Mouse (Mus musculus) gastrocnemius, adult 2 months (tissue): ENCODE measurements around the gene Gm20388. TPM values are rescaled to one million over a fixed set of nuclear protein-coding genes. Genes with fewer than 3 reads are reported as not detected.

Experiments used
- DNase-seq: peaks from one replicate; pipeline ENCODE4 v3.0.0; 2022
- H3K27ac ChIP-seq: fragments of 200-600 bp; 2 replicates; pipeline ENCODE4 v1.8.1; 2022; ENCODE audit warnings: mild to moderate bottlenecking
- H3K4me3 ChIP-seq: fragments of 200-600 bp; 2 replicates; pipeline ENCODE4 v1.8.1; 2022; ENCODE audit warnings: mild to moderate bottlenecking, moderate library complexity
- CTCF ChIP-seq: fragments of 200-600 bp; IDR thresholded peaks from 2 replicates; pipeline ENCODE4 v1.8.1; 2022; ENCODE audit warnings: antibody characterized with exemption, mild to moderate bottlenecking, moderate library complexity
- intact Hi-C: fragments of 180-260 bp; cut with DNase I; formaldehyde crosslinking; loops from one replicate; pipeline ENCODE4 v1.15.1; 2025
- total RNA-seq, 2 experiments: library from RNA; stranded (reverse); gene quantifications; 2 replicates each; pipeline ENCODE4 v1.2.3; 2021

Gene Gm20388
- total RNA-seq, 2 experiments from 2014 or later: 6.1 to 15.0 TPM

DNA sequence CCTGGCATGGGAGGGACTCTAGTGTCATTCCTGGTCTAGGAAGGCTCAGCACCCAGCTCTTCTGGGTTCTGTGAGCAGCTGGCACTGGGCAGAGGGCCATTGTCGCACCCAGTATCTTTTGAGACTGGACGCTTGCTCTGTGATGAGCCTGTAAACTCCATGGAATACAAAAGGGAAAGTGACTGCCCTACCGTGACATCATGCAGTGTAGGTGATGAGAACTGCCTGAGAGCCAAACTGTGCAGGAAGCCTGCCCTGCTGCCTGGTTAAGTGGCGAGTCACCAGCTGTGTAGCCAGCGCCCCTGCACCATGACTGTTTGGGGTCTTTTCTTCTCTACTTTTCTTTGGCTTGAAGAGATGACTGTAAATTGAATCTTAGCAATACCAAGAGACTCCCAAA lies 2191.2 kb downstream of the Gm20388 start:
- no peak for TF ChIP-seq CTCF
- intact Hi-C loops: no loop called here
- H3K27ac ChIP-seq: peak overlapping the region; percentile 63
- no peak for DNase-seq
- no peak overlapping the region for H3K4me3 ChIP-seq

DNA sequence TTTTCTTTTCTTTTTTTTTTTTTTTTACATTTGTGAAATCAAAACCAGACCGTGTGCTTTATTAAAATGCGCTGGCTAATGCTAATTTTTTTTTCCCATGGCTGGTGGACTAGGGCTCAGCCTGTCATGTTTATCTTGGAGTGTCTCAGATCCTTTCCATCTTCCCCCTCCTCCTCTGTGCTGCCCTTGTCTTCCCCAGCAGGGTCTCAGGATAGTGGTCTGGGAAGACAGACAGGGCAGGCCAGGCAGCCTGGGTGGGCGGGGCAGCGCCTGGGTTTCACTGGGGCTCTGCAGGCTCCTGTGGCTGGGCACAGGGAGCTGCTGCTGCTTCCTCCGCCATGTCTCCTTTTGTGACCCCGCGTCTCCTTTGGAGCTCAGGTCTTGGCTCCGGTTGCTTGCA lies 2191.6 kb downstream of the Gm20388 start:
- intact Hi-C loops: no loop called here
- Histone ChIP-seq H3K4me3 (no peak overlapping the region), H3K27ac (peak overlapping the region; percentile 63; the same call in 1 of the 2 replicates)
- DNase-seq: no peak
- no peak for TF ChIP-seq CTCF

DNA sequence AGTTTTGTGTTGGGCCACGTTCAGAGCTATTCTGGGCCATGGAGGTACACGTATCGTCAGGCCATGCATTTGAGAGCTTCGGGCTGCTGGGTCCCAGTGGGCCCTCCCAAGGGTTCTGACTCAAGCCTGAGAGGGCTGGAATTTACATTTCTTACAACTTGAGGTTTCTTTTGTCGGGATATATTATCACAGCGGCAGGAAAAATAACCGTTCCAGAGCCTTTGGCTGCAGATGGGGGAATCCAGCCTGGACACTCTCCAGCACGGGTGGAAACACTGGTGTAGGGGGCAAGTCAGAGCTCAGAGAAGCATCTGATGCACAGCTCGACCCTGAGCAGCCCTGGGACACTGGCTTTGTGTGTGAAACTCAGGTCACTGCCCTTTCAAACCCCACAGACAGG lies 2192.6 kb downstream of the Gm20388 start:
- Histone ChIP-seq H3K4me3 (no peak overlapping the region), H3K27ac (peak overlapping the region; percentile 63; the same call in 1 of the 2 replicates)
- no peak for DNase-seq
- TF ChIP-seq CTCF: no peak
- intact Hi-C loops: no loop called here

DNA sequence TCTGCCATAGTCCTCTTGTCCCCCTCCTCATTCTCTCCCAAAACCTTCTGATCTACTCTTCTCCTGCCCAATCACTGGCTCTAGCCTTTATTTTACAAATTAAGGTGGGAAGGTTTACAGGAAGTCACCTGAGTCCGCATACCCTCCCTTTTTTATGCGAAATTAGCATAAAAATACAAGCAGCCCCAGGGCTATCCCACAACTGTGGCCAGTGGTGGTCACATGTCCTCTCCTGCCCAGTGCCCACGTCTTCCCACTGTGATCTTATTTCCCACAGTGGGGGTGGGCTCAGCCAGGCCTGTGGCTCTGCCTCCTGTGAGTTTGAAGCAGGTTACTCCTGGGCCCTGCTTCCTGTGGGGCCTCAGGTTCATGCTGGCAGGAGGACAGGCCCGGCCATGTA lies 2194.0 kb downstream of the Gm20388 start:
- H3K27ac ChIP-seq: no peak overlapping the region
- DNase-seq: no peak
- no peak for TF ChIP-seq CTCF
- intact Hi-C loops: no loop called here
- no peak overlapping the region for H3K4me3 ChIP-seq

DNA sequence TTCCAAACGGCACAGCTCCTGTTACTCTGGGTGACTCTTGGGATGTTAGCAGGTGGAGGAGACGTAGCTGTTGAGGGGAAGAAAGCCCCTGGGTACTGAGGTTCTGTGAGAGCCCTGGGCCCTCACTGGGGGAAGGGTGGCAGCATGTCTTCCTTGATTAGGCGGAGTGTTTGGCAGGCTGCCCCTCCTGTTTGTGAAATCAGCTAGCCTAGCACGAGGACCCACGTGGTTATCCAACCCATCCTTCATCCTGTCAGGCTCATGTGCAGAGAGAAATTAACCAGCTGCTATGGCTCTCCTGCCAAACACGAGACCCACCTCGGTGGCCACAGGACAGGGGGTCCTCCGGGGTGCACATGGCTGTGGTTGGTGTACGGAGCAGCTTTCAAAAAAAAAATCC lies 2195.6 kb downstream of the Gm20388 start:
- H3K27ac ChIP-seq: no peak overlapping the region
- no peak for TF ChIP-seq CTCF
- intact Hi-C loops: no loop called here
- no peak overlapping the region for H3K4me3 ChIP-seq
- DNase-seq: peak; percentile 81

DNA sequence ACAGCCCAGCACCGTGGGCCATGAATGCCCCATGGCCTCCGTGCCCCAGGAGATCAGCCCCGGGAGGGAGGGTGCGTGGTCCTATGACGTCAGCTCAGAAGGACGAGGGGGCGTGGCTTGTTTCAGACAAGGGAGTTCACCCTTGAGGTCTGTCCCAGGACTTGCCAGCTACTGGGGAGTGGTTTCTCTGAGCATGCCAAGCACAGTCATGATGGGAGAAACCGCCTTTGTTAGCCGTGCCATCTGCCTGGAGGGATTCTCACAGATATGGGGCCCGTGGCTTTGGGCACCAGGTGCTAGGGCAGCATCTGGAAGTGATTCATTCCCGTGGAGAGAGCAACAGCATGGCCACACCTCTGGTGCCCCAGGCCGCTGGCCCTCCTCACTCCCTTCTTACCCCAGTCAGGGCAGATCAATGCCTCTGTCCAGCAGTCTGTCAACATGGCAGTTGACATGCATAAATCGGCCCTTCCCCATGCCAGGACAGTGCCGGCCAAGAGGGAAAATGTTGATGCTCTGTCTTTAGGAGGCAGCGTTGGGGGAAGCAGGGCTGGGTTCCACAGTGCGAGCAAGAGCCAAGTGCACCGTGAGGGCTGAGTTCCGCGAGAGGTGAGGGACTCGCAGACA lies 2199.7 kb downstream of the Gm20388 start:
- peak overlapping the region; percentile 64 for H3K27ac ChIP-seq
- no peak overlapping the region for H3K4me3 ChIP-seq
- TF ChIP-seq CTCF: no peak
- DNase-seq: peak; percentile 56
- intact Hi-C loops: no loop called here

DNA sequence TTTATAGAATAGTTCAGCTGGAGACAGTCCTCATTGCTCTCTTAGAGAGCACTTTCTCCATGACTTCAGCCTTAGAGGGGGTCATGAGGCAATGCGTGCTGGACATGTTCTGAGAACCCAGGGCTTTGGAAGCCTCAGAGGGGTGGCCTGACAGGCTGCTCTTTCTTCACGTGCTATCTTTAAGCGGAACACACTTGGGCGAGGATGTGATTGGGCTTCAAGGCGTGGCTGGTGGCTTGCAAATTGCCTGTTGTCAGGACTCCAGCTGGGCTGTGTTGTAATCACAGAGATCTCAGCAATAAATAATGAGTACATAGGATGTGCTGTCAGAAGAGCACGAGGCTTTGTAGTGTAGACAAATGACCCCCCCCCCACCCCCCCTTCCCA lies 2200.2 kb downstream of the Gm20388 start:
- no peak for TF ChIP-seq CTCF
- Histone ChIP-seq H3K27ac (peak overlapping the region; percentile 64), H3K4me3 (no peak overlapping the region)
- DNase-seq: peak; percentile 69
- intact Hi-C loops: no loop called here

DNA sequence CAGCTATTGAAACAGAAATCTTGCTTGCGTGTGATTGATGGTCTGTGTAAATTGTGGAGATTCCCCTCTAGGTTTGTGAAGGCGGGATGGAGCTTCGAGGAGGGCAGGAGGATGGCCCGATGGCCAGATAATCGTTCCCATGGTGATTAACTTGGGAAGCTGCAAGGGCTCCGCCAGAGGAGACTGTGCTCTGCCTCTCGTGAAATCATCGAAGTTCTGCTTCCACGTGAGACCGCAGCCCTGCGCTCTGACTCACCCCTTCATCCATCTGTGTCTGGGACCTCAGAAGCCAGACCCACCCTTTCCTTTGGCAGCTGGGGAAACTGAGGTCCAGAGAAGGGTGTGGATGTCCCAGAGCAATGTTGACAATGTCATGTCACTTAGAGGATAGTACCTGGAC lies 2201.1 kb downstream of the Gm20388 start:
- Histone ChIP-seq H3K4me3 (no peak overlapping the region), H3K27ac (peak overlapping the region; percentile 53)
- peak; percentile 65 for DNase-seq
- no peak for TF ChIP-seq CTCF
- intact Hi-C loops: no loop called here

DNA sequence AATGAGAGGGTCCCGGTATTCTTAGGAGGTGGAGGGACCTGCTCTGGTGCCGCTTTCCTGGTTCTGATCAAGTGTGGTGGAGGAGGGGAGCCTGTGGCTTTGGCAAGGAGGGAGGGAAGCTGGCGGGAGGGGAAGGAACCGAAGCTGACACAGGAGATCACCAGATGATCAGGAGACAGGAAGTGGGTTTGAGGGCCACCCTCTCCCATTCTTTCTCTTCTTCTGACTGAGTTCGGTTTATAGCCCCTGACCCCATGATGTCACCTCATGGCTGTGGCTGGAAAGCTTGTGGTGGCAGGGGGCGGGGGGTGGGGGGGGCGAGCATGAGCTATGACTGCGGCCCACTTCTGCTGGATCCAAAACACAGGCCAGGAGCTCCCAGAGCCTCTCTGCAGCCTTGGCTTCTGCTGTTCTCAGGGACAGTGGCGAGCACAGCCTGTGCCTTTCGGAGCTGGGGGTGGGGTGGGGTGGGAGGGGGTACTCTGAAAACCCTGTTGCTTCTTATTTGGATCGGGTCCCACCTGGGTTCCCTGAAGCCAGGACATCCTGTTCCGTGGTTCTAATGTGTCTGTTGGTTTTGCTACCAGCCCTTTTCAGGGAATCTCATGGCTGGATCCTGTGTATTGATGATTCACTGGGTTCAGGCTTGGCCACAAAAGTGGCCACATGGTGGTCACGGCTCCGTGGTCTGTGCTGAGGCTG lies 2201.8 kb downstream of the Gm20388 start:
- peak overlapping the region; percentile 53 for H3K27ac ChIP-seq
- H3K4me3 ChIP-seq: no peak overlapping the region
- TF ChIP-seq CTCF: no peak
- intact Hi-C loops: no loop called here
- peak; percentile 53 for DNase-seq

DNA sequence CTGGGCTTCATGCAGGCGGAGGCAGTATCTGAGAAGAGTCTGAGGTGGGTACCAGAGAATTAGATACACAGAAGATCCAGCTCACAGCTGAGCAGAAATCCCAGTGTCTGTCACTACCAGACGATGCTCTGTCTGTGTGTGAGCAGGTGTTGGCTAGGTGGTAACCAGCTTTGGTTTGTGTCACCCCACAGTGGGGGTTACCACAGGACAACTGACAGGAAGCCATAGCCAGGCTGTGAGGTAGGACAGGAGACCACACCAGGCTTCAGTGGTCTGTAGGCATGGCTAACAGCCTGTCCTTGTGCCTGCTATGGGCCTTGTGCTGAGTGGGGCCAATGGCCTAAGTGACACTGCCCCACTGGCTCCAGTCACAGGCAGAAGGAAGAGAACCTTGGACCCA lies 2204.2 kb downstream of the Gm20388 start:
- no peak for DNase-seq
- intact Hi-C loops: loop anchor here (5.0 kb wide), 1 partner anchor 78 kb away; no protein-coding TSS in a partner anchor
- no peak for TF ChIP-seq CTCF
- Histone ChIP-seq H3K27ac (no peak overlapping the region), H3K4me3 (no peak overlapping the region)

DNA sequence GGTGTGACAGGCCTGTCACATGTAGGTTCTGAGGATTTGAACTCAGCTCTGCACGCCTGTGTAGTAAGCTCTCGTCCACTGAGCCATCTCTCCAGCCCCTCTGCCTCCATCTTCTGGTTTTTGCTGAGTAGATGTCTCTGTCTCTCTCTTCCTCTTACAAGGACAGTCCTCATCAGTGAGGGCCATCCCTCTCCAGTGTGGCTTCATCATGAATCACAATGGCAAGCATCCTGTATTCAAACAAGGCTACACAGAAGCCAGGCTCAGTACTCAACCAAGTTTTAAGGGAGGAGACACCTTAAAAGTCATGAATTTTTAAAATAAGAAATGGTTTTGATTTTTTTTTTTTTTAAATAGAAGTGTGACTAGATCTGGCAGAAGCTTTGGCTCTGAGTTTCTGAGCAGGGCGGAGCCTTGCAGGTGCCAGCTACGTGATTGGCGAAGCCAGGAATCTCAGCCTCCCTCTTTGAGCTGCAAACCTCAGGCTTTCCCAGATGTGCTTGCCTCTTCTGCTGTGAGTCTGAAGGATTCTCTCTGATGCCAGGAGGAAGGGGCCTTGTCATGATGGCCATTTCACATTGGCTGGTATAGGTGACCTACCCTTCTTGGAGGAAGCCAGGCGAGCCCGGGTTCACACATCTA lies 2206.2 kb downstream of the Gm20388 start:
- Histone ChIP-seq H3K4me3 (no peak overlapping the region), H3K27ac (peak overlapping the region; percentile 78)
- TF ChIP-seq CTCF: no peak
- intact Hi-C loops: loop anchor here (5.0 kb wide), 1 partner anchor 80 kb away; no protein-coding TSS in a partner anchor
- no peak for DNase-seq

DNA sequence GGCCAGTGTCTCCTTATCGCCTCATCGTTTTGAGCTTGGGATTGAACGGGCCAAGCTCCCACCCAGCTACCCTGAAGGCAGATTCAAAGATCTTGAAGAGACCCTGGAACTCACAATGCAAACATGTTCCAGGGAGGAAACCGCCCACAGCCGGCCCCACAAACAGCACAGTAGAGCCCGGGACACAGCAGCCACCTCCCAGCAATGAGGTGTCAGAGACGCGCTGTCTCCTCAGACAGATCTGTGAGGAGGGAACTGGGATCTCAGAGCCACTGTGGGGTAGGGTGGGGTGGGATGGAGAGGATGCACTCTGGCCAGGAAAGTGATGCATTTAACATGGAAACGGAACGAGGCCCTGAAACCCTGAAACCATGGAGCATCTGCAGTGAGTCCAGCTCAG lies 2207.5 kb downstream of the Gm20388 start:
- no peak for DNase-seq
- no peak for TF ChIP-seq CTCF
- Histone ChIP-seq H3K27ac (peak overlapping the region; percentile 78), H3K4me3 (no peak overlapping the region)
- intact Hi-C loops: loop anchor here (5.0 kb wide), 1 partner anchor 81 kb away; no protein-coding TSS in a partner anchor

DNA sequence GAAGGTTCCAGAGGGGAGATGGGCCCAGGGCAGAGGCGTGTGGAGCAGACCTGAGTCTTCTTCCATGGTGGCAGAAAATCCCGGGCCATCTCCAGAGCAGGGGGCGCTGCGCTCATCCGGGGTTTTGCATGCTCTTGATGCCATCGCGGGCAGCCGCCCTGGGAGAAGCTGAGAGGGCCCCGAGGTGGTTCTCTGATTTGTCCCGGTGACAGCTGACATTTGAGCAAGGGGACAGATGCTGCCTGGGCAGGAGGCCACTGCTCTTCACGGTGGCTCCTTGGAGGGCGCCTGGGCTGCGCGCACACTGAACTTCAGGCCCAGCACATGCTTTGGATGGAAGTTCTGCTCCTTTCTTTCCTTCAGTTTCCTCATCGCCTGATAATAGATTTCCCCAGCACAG lies 2207.9 kb downstream of the Gm20388 start:
- Histone ChIP-seq H3K27ac (peak overlapping the region; percentile 78), H3K4me3 (no peak overlapping the region)
- TF ChIP-seq CTCF: peak; percentile 3; the same call in 1 of the 2 replicates
- intact Hi-C loops: loop anchor here (5.0 kb wide), 1 partner anchor 81 kb away; no protein-coding TSS in a partner anchor
- DNase-seq: peak; percentile 84
